Mouse (Mus musculus): ENCODE data around the gene Tex19.2.
"Not testable (repeated sequence)": the region's sequence is repeated elsewhere in the genome, so short reads cannot be mapped to it uniquely, and the experiment has no call there.

Tex19.2 gene

GRCm38 (mm10) chr11:121109986-121110385 lies 8.5 kb downstream of the Tex19.2 start:
- DNase-seq, result no peak

- no peak for DNase-seq
These were observed 10.4 kb downstream of the Tex19.2 start for GRCm38 (mm10) chr11:121108061-121108460.

GRCm38 (mm10) chr11:121107242-121107641 lies 11.2 kb downstream of the Tex19.2 start:
- DNase-seq, result not testable (repeated sequence)

GRCm38 (mm10) chr11:121101124-121101805 lies 17.2 kb downstream of the Tex19.2 start:
- no peak for DNase-seq

- DNase-seq, result no peak
These were observed 17.8 kb downstream of the Tex19.2 start for GRCm38 (mm10) chr11:121100692-121101091.

GRCm38 (mm10) chr11:121099762-121100161 lies 18.7 kb downstream of the Tex19.2 start:
- DNase-seq, result no peak

- DNase-seq, result no peak
These were observed 25.6 kb downstream of the Tex19.2 start for GRCm38 (mm10) chr11:121092606-121093585.

- DNase-seq, result no peak
These were observed 27.5 kb downstream of the Tex19.2 start for GRCm38 (mm10) chr11:121090943-121091342.

- no peak for DNase-seq
These were observed 28.5 kb downstream of the Tex19.2 start for GRCm38 (mm10) chr11:121089756-121090546.

GRCm38 (mm10) chr11:121088997-121089396 lies 29.5 kb downstream of the Tex19.2 start:
- no peak for DNase-seq

- no peak for DNase-seq
These were observed 32.2 kb downstream of the Tex19.2 start for GRCm38 (mm10) chr11:121086296-121086695.

GRCm38 (mm10) chr11:121085181-121085580 lies 33.3 kb downstream of the Tex19.2 start:
- no peak for DNase-seq

GRCm38 (mm10) chr11:121082857-121083500 lies 35.5 kb downstream of the Tex19.2 start:
- DNase-seq, result peak; percentile 39

GRCm38 (mm10) chr11:121082250-121082649 lies 36.2 kb downstream of the Tex19.2 start:
- DNase-seq, result no peak

GRCm38 (mm10) chr11:121081120-121081519 lies 37.4 kb downstream of the Tex19.2 start, which contains the start of gene Sectm1a:
Gene Sectm1a, minus strand, starts transcription at chr11:121081220.
- DNase-seq, result no peak

- DNase-seq, result no peak
These were observed 38.1 kb downstream of the Tex19.2 start for GRCm38 (mm10) chr11:121080330-121080729.

- no peak for DNase-seq
These were observed 42.8 kb downstream of the Tex19.2 start for GRCm38 (mm10) chr11:121075655-121076054.

- not testable (repeated sequence) for DNase-seq
These were observed 48.8 kb downstream of the Tex19.2 start for GRCm38 (mm10) chr11:121069662-121070061.

- no peak for DNase-seq
These were observed 50.6 kb downstream of the Tex19.2 start for GRCm38 (mm10) chr11:121067895-121068294.
